Mouse (Mus musculus): ENCODE measurements around the gene Duxf3. TPM values are rescaled to one million over a fixed set of nuclear protein-coding genes. Genes with fewer than 3 reads are reported as not detected.
"Not testable (repeated sequence)": the region's sequence is repeated elsewhere in the genome, so short reads cannot be mapped to it uniquely, and the experiment has no call there.

Duxf3 gene
- polyA plus RNA-seq, 1 experiment = 0.12 TPM

GRCm38 (mm10) chr10:58231088-58231487 is 1.4 kb downstream of the Duxf3 start:
- not testable (repeated sequence) for H3K36me3 ChIP-seq (replicated peaks; ENCODE audit: low read length); H3K27me3 ChIP-seq (replicated peaks); H3K4me1 ChIP-seq
- Histone ChIP-seq H3K4me3 (replicated peaks) (peak overlapping the region; percentile 1), H3K9me3 (peaks cover 20% of the 10 kb centered on the region)

GRCm38 (mm10) chr10:58230021-58230420 is 2.5 kb downstream of the Duxf3 start:
- H3K27me3 ChIP-seq (replicated peaks); H3K4me1 ChIP-seq; H3K4me3 ChIP-seq (replicated peaks); H3K36me3 ChIP-seq (replicated peaks; ENCODE audit: low read length): not testable (repeated sequence)
- peaks cover 17% of the 10 kb centered on the region for H3K9me3 ChIP-seq

GRCm38 (mm10) chr10:58227798-58228197 is 4.7 kb downstream of the Duxf3 start:
- H3K27me3 ChIP-seq (replicated peaks); H3K4me3 ChIP-seq (replicated peaks); H3K36me3 ChIP-seq (replicated peaks; ENCODE audit: low read length); H3K4me1 ChIP-seq: not testable (repeated sequence)
- H3K9me3 ChIP-seq = peaks cover 14% of the 10 kb centered on the region

- not testable (repeated sequence) for H3K36me3 ChIP-seq (replicated peaks; ENCODE audit: low read length); H3K27me3 ChIP-seq (replicated peaks); H3K9me3 ChIP-seq; H3K4me1 ChIP-seq; H3K4me3 ChIP-seq (replicated peaks)
Observed at GRCm38 (mm10) chr10:58226357-58226756, 6.1 kb downstream of the Duxf3 start.

- not testable (repeated sequence) for H3K36me3 ChIP-seq (replicated peaks; ENCODE audit: low read length); H3K4me1 ChIP-seq; H3K9me3 ChIP-seq; H3K4me3 ChIP-seq (replicated peaks); H3K27me3 ChIP-seq (replicated peaks)
Observed at GRCm38 (mm10) chr10:58224827-58225785, 7.4 kb downstream of the Duxf3 start, which contains the start of gene AW822073. AW822073 (minus strand) TSS chr10:58224930.

GRCm38 (mm10) chr10:58223972-58224805 is 8.3 kb downstream of the Duxf3 start:
- not testable (repeated sequence) for H3K9me3 ChIP-seq; H3K36me3 ChIP-seq (replicated peaks; ENCODE audit: low read length); H3K27me3 ChIP-seq (replicated peaks); H3K4me1 ChIP-seq; H3K4me3 ChIP-seq (replicated peaks)

- H3K4me3 ChIP-seq (replicated peaks); H3K9me3 ChIP-seq; H3K36me3 ChIP-seq (replicated peaks; ENCODE audit: low read length); H3K27me3 ChIP-seq (replicated peaks); H3K4me1 ChIP-seq: not testable (repeated sequence)
Observed at GRCm38 (mm10) chr10:58223161-58223560, 9.3 kb downstream of the Duxf3 start.

GRCm38 (mm10) chr10:58221571-58221970 is 10.9 kb downstream of the Duxf3 start:
- H3K36me3 ChIP-seq (replicated peaks; ENCODE audit: low read length); H3K4me3 ChIP-seq (replicated peaks); H3K4me1 ChIP-seq; H3K9me3 ChIP-seq; H3K27me3 ChIP-seq (replicated peaks): not testable (repeated sequence)

GRCm38 (mm10) chr10:58220726-58221125 is 11.7 kb downstream of the Duxf3 start:
- Histone ChIP-seq H3K9me3 (0 out of 2 replicates have a peak, but pooled peaks cover 5% of the 10 kb centered on the region), H3K27me3 (replicated peaks) (no peaks in the 10 kb centered on the region), H3K4me3 (replicated peaks) (no peak overlapping the region), H3K36me3 (replicated peaks; ENCODE audit: low read length) (no peaks in the 10 kb centered on the region), H3K4me1 (no peaks in the 10 kb centered on the region)
- TF ChIP-seq GATA1 (IDR thresholded peaks at IDR 0.05; ENCODE audit: borderline replicate concordance, low read length) (0 out of 3 replicates have a peak, but pooled peaks have one; percentile 12), FLI1 (IDR thresholded peaks at IDR 0.05; ENCODE audit: low read length) (no peak)

GRCm38 (mm10) chr10:58217366-58217765 is 15.1 kb downstream of the Duxf3 start:
- Histone ChIP-seq H3K4me1 (no peaks in the 10 kb centered on the region), H3K9me3 (0 out of 2 replicates have a peak, but pooled peaks cover 5% of the 10 kb centered on the region), H3K4me3 (replicated peaks) (no peak overlapping the region), H3K27me3 (replicated peaks) (no peaks in the 10 kb centered on the region), H3K36me3 (replicated peaks; ENCODE audit: low read length) (no peaks in the 10 kb centered on the region)
- TF ChIP-seq GATA1 (IDR thresholded peaks at IDR 0.05; ENCODE audit: borderline replicate concordance, low read length) (no peak), FLI1 (IDR thresholded peaks at IDR 0.05; ENCODE audit: low read length) (no peak)

- H3K27me3 ChIP-seq (replicated peaks) = no peaks in the 10 kb centered on the region
- TF ChIP-seq FLI1 (IDR thresholded peaks at IDR 0.05; ENCODE audit: low read length) (no peak), GATA1 (IDR thresholded peaks at IDR 0.05; ENCODE audit: borderline replicate concordance, low read length) (no peak)
- 0 out of 2 replicates have a peak, but pooled peaks cover 2% of the 10 kb centered on the region for H3K9me3 ChIP-seq
- no peak overlapping the region for H3K4me3 ChIP-seq (replicated peaks)
- H3K4me1 ChIP-seq = no peaks in the 10 kb centered on the region
- H3K36me3 ChIP-seq (replicated peaks; ENCODE audit: low read length) = no peaks in the 10 kb centered on the region
Observed at GRCm38 (mm10) chr10:58215353-58215752, 17.1 kb downstream of the Duxf3 start.

All from megakaryocyte, embryonic 14.5 days (primary cell).